In the genomic region with DNA sequence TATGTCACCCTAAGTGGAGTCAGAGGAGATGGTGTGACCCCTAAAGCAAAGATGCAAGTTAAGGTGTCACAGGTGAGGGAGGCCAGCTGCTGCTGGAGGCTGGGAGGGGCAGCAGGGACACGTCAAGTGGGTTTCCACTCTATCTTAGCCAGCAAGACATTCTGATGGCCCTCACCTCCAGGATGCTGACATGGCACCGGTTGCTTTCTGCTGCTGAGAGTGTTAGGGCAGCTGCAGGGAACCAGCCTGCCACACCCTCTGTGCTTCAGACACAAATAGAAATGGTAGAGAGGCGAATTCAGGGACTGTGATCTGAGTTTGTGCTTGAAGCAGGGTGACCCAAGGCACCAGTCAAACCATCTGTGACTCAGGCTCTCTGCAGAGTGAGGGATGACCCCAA, we compare ENCODE assay signal across 37 mouse cellular contexts. TPM values are rescaled to one million over a fixed set of nuclear protein-coding genes. Genes with fewer than 3 reads are reported as not detected.
"Had no signal": no experiment of that assay in that cellular context is flagged by ENCODE, and none has a peak within 500 bp of the region (broad histone marks: within the 10 kb centered on the region; RNA-seq: fewer than 3 reads in every experiment).

No protein-coding gene starts in this region.

- H3K27me3 ChIP-seq: embryonic facial prominence, embryonic 12.5 days; embryonic facial prominence, embryonic 15.5 days had no signal

- H3K4me2 ChIP-seq: embryonic facial prominence, embryonic 12.5 days; embryonic facial prominence, embryonic 13.5 days; embryonic facial prominence, embryonic 15.5 days; forebrain, embryonic 12.5 days; forebrain, embryonic 13.5 days; forebrain, embryonic 15.5 days had no signal

- ATAC-seq: forebrain, embryonic 14.5 days; forebrain, embryonic 15.5 days; forebrain, embryonic 16.5 days; forebrain, postnatal 0 days had no signal

- H3K4me1 ChIP-seq: embryonic facial prominence, embryonic 12.5 days; embryonic facial prominence, embryonic 13.5 days; embryonic facial prominence, embryonic 15.5 days; forebrain, embryonic 12.5 days; forebrain, embryonic 13.5 days; forebrain, embryonic 15.5 days had no signal

- H3K4me3 ChIP-seq: embryonic facial prominence, embryonic 10.5 days; embryonic facial prominence, embryonic 12.5 days; embryonic facial prominence, embryonic 13.5 days; embryonic facial prominence, embryonic 15.5 days; erythroblast, embryonic 14.5 days; forebrain, embryonic 10.5 days; forebrain, embryonic 12.5 days; forebrain, embryonic 13.5 days; forebrain, embryonic 15.5 days; gastrocnemius, adult 2 months; heart, adult 2 months had no signal

- H3K9me3 ChIP-seq: embryonic facial prominence, embryonic 10.5 days; embryonic facial prominence, embryonic 12.5 days; embryonic facial prominence, embryonic 13.5 days; embryonic facial prominence, embryonic 15.5 days; forebrain, embryonic 12.5 days; forebrain, embryonic 13.5 days; forebrain, embryonic 15.5 days had no signal

- H3K27ac ChIP-seq: embryonic facial prominence, embryonic 10.5 days; embryonic facial prominence, embryonic 12.5 days; embryonic facial prominence, embryonic 13.5 days; embryonic facial prominence, embryonic 15.5 days; forebrain, embryonic 10.5 days; forebrain, embryonic 12.5 days; forebrain, embryonic 13.5 days; forebrain, embryonic 15.5 days; gastrocnemius, adult 2 months; heart, adult 2 months had no signal

- H3K36me3 ChIP-seq: embryonic facial prominence, embryonic 10.5 days; embryonic facial prominence, embryonic 12.5 days; embryonic facial prominence, embryonic 13.5 days; embryonic facial prominence, embryonic 15.5 days; forebrain, embryonic 10.5 days; forebrain, embryonic 12.5 days; forebrain, embryonic 15.5 days had no signal

- H3K9ac ChIP-seq: embryonic facial prominence, embryonic 12.5 days; embryonic facial prominence, embryonic 13.5 days; embryonic facial prominence, embryonic 15.5 days; forebrain, embryonic 12.5 days; forebrain, embryonic 13.5 days; forebrain, embryonic 15.5 days; forebrain, postnatal 0 days had no signal

- DNase-seq: cerebellum, adult 2 months; cerebellum, adult 8-10 months; cerebellum, adult 9-10 months; cerebellum, adult 9-11 months; cerebellum, postnatal 10 days; cerebellum, postnatal 14 days; cerebellum, postnatal 25 days; cerebellum, postnatal 36 days; embryo, embryonic 11 days; forebrain, postnatal 0 days; gastrocnemius, adult 2 months; gastrocnemius, postnatal 10 days; gastrocnemius, postnatal 14 days; gastrocnemius, postnatal 25 days; gastrocnemius, postnatal 36 days; heart, adult 11 months; heart, adult 18-20 months; heart, adult 2 months had no signal

RNA-seq across cellular contexts. Expression of gene Drd5, which starts 9.4 kb away (rescaled TPM):
- total RNA-seq: common myeloid progenitor, adult 5-6 weeks; gastrocnemius, adult 18-20 months; gastrocnemius, adult 2 months; gastrocnemius, adult 8-10 months; gastrocnemius, postnatal 10 days; gastrocnemius, postnatal 14 days; gastrocnemius, postnatal 25 days; gastrocnemius, postnatal 36 days; gastrocnemius, postnatal 4 days; granulocyte monocyte progenitor cell, adult 5-6 weeks; heart, adult 18-20 months; heart, adult 2 months; heart, adult 8-10 months had no signal
- polyA plus RNA-seq: embryonic facial prominence, embryonic 14.5 days; embryonic facial prominence, embryonic 15.5 days; erythroblast, embryonic 14.5 days; forebrain, embryonic 10.5 days; forebrain, embryonic 12.5 days; gonadal fat pad, adult 2 months; heart, adult 2 months had no signal

RNA-seq across cellular contexts. Expression of gene Otop1, which starts 34.0 kb away (rescaled TPM):
- total RNA-seq: common myeloid progenitor, adult 5-6 weeks; forebrain, postnatal 0 days; granulocyte monocyte progenitor cell, adult 5-6 weeks had no signal
- polyA plus RNA-seq: embryonic facial prominence, embryonic 13.5 days; embryonic facial prominence, embryonic 15.5 days; erythroblast, embryonic 14.5 days; forebrain, embryonic 12.5 days; forebrain, embryonic 13.5 days; forebrain, embryonic 14.5 days; forebrain, embryonic 15.5 days; forebrain, embryonic 16.5 days; forebrain, postnatal 0 days had no signal
